Mouse (Mus musculus) liver, embryonic 11.5 days (tissue): ENCODE measurements around the gene Hao1. TPM values are rescaled to one million over a fixed set of nuclear protein-coding genes. Genes with fewer than 3 reads are reported as not detected.

Experiments
- ATAC-seq: fragments of 200-750 bp; cut with Nextera tagmentation; replicated peaks from 2 replicates; pipeline ENCODE4 v1.8.0; 2017; ENCODE audit warnings: moderate number of reproducible peaks, mild to moderate bottlenecking, moderate TSS enrichment, moderate library complexity; ENCODE audit not compliant: low FRiP score
- DNase-seq: peaks from one replicate; pipeline ENCODE4 v3.0.0-alpha.2; 2017; ENCODE audit warnings: low spot score
- H3K27ac ChIP-seq: fragments of 300-500 bp; sonication (generic); 2 replicates; pipeline ENCODE4 v1.5.1; 2014; ENCODE audit warnings: mild to moderate bottlenecking, low read depth, low read length, control low read depth
- H3K27me3 ChIP-seq: fragments of 300-500 bp; sonication (generic); replicated peaks from 2 replicates; pipeline ENCODE4 v1.6.1; 2014; ENCODE audit warnings: low read length, mixed read lengths; ENCODE audit not compliant: control insufficient read depth, insufficient read depth
- H3K36me3 ChIP-seq: fragments of 300-500 bp; sonication (generic); 2 replicates; pipeline ENCODE4 v1.6.1; 2014; ENCODE audit warnings: mild to moderate bottlenecking, low read length, moderate library complexity, mixed read lengths; ENCODE audit not compliant: control insufficient read depth, insufficient read depth
- H3K4me1 ChIP-seq: fragments of 300-500 bp; sonication (generic); replicated peaks from 2 replicates; pipeline ENCODE4 v1.6.1; 2014; ENCODE audit warnings: low read length, mixed read lengths; ENCODE audit not compliant: control insufficient read depth, insufficient read depth
- H3K4me2 ChIP-seq: fragments of 300-500 bp; sonication (generic); 2 replicates; pipeline ENCODE4 v1.6.1; 2014; ENCODE audit warnings: mild to moderate bottlenecking, control low read depth, moderate library complexity
- H3K4me3 ChIP-seq: fragments of 300-500 bp; sonication (generic); 2 replicates; pipeline ENCODE4 v1.5.1; 2014; ENCODE audit warnings: low read depth, low read length, control low read depth
- H3K9ac ChIP-seq: fragments of 300-500 bp; sonication (generic); 2 replicates; pipeline ENCODE4 v1.6.1; 2014; ENCODE audit warnings: low read depth, low read length, control low read depth
- H3K9me3 ChIP-seq: fragments of 300-500 bp; sonication (generic); 2 replicates; pipeline ENCODE4 v1.6.1; 2016; ENCODE audit warnings: low read length, inconsistent platforms, mixed read lengths; ENCODE audit not compliant: control insufficient read depth
- WGBS: fragments of 180-500 bp; shearing (Covaris S2); extraction: QIAGEN DNeasy Blood & Tissue Kit; methylation state at CpG from one replicate; pipeline ENCODE4 v1.1.7; 2014; 5-methylcytosine and 5-hydroxymethylcytosine counted together
- polyA plus RNA-seq: library from polyadenylated mRNA; unstranded; fragments of >200 nt; fragmentation: Nextera tagmentation; extraction: Ambion mirVana; gene quantifications from 2 replicates; pipeline ENCODE4 v1.2.1, GENCODE M21; 2014

Hao1 gene
- polyA plus RNA-seq, 1 experiment from 2014 or later = not detected

DNA sequence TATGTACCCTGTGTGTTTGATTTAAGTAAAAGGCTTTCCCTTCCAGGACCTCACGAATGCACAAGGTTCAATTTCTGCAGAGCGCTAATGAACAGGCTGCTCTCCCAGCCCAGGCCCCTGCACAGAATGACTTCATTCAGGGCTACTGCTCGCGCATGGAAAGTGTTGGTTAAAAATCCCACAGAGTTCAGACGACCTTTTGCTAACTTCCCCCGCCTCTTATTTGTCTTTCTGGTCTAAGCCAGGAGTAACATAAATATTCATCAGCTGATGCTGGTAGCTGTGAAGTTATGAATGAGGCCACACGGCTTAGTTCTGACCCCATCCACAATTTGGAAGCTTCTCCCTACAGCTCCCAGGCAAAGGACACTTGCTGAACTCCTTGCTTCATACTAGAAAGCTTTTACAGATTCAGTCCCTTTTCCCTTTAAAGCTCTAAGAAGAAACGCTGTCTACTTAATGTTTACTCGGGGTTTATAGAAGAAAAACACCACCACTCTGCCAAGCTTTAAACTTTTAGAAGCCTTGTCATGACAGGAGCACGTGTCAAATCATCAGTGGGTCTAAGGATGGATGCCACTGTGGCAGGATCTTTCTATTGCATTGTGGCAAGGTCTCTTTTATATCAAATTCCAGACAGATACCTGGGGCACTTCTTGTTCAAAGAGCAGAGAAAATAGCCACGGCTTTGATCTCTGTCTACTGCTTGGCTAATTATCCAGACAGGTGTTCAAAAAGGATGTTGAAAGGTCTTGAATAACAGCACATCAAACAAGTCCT lies 67.9 kb downstream of the Hao1 start:
- Histone ChIP-seq H3K9me3 (no peaks in the 10 kb centered on the region), H3K27ac (no peak overlapping the region), H3K4me3 (no peak overlapping the region), H3K9ac (no peak overlapping the region), H3K4me2 (no peak overlapping the region), H3K4me1 (no peaks in the 10 kb centered on the region), H3K27me3 (no peaks in the 10 kb centered on the region), H3K36me3 (no peaks in the 10 kb centered on the region)
- no peak for ATAC-seq
- no peak for DNase-seq
- 61% methylated on average over 11 of the region's 11 CpGs for WGBS

GRCm38 (mm10) chr2:134482683-134483082 lies 71.5 kb downstream of the Hao1 start:
- Histone ChIP-seq H3K4me1 (no peaks in the 10 kb centered on the region), H3K4me2 (no peak overlapping the region), H3K27me3 (no peaks in the 10 kb centered on the region), H3K9me3 (no peaks in the 10 kb centered on the region), H3K9ac (no peak overlapping the region), H3K36me3 (no peaks in the 10 kb centered on the region), H3K27ac (no peak overlapping the region), H3K4me3 (no peak overlapping the region)
- DNase-seq (no peak), ATAC-seq (no peak)
- 36% methylated on average over 4 of the region's 4 CpGs for WGBS

- Histone ChIP-seq H3K4me1 (no peaks in the 10 kb centered on the region), H3K27me3 (no peaks in the 10 kb centered on the region), H3K27ac (no peak overlapping the region), H3K4me2 (no peak overlapping the region), H3K4me3 (no peak overlapping the region), H3K36me3 (no peaks in the 10 kb centered on the region), H3K9me3 (no peaks in the 10 kb centered on the region), H3K9ac (no peak overlapping the region)
- no peak for ATAC-seq
- DNase-seq = peak; percentile 43
- 12% methylated on average over 8 of the region's 8 CpGs for WGBS
Measured at GRCm38 (mm10) chr2:134481759-134482158, 72.4 kb downstream of the Hao1 start.

DNA sequence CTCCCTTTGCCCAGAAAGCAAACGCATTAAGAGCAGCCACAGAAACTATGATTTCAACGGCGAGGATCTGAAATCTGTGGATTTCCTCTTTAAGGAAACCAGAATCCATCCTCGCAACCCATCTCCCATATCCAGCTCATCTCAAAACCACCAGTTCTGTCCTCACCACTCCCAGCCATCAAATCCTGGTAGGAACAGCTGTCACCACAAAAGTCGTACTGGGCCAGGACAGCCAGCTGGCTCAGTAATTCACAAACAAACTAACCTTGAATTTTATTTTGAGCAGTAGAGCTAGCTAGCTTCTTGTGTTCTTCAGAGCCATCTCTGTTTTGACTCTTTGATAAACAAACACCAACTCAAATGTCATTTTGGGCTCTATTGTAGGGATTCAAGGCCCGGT lies 73.0 kb downstream of the Hao1 start:
- Histone ChIP-seq H3K4me1 (no peaks in the 10 kb centered on the region), H3K4me3 (no peak overlapping the region), H3K4me2 (no peak overlapping the region), H3K27me3 (no peaks in the 10 kb centered on the region), H3K9ac (no peak overlapping the region), H3K36me3 (no peaks in the 10 kb centered on the region), H3K9me3 (no peaks in the 10 kb centered on the region), H3K27ac (no peak overlapping the region)
- 81% methylated on average over 6 of the region's 6 CpGs for WGBS
- no peak for ATAC-seq
- no peak for DNase-seq

DNA sequence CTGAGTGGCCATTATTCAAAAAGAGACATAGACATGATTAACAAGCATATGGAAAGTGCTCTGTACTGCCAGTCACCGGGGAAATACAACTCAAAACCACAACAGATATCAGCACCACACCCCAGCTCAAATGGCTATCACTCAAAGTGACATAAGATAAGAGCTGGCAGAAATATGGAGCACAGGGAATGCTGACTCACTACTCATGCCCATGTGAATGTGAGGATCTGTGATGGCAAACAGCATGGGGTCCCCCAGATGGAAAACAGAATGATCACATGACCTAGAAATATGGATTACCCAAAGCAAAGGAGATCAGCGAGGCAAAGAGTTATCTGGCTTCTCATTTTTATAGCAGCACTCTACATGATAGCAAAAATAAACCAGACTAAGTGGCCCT lies 89.0 kb downstream of the Hao1 start:
- Histone ChIP-seq H3K4me1 (peaks cover 4% of the 10 kb centered on the region; the same call in 1 of the 2 replicates), H3K36me3 (no peaks in the 10 kb centered on the region), H3K27me3 (no peaks in the 10 kb centered on the region), H3K4me3 (no peak overlapping the region), H3K27ac (no peak overlapping the region), H3K9ac (no peak overlapping the region), H3K9me3 (no peaks in the 10 kb centered on the region), H3K4me2 (no peak overlapping the region)
- DNase-seq (no peak), ATAC-seq (peak; percentile 75)
- WGBS = 33% methylated on average over 2 of the region's 2 CpGs

DNA sequence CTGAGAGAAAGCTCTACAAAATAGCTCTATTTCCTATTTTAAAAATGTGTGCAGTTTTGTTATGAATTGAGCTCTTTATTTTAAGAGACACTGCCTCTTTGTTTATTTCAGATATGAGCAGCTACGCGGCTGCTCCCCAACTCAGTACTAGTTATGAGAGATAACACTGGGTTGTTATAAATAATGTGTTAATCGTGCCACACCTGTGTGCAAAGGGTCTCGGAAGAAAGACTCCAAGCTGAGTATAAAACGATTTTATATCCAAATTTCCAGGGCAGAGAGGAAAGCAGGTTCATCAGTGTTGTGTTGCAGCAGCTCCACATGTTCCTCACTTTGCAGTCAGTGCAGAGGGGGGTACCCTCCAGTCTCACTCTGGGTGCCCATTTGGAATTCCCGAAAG lies 91.8 kb downstream of the Hao1 start:
- H3K9ac ChIP-seq = no peak overlapping the region
- ATAC-seq (no peak), DNase-seq (no peak)
- no peaks in the 10 kb centered on the region for H3K36me3 ChIP-seq
- H3K9me3 ChIP-seq = no peaks in the 10 kb centered on the region
- H3K27me3 ChIP-seq = no peaks in the 10 kb centered on the region
- WGBS = 61% methylated on average over 6 of the region's 6 CpGs
- H3K27ac ChIP-seq = no peak overlapping the region
- H3K4me1 ChIP-seq = peaks cover 4% of the 10 kb centered on the region; the same call in 1 of the 2 replicates
- no peak overlapping the region for H3K4me2 ChIP-seq
- no peak overlapping the region for H3K4me3 ChIP-seq

- no peak overlapping the region for H3K4me3 ChIP-seq
- H3K27me3 ChIP-seq = no peaks in the 10 kb centered on the region
- H3K27ac ChIP-seq = no peak overlapping the region
- H3K9me3 ChIP-seq = no peaks in the 10 kb centered on the region
- DNase-seq (no peak), ATAC-seq (no peak)
- WGBS = 69% methylated on average over 5 of the region's 5 CpGs
- H3K4me1 ChIP-seq = peaks cover 4% of the 10 kb centered on the region; the same call in 1 of the 2 replicates
- no peaks in the 10 kb centered on the region for H3K36me3 ChIP-seq
- no peak overlapping the region for H3K9ac ChIP-seq
- no peak overlapping the region for H3K4me2 ChIP-seq
Measured at GRCm38 (mm10) chr2:134460831-134461230, 93.3 kb downstream of the Hao1 start.

DNA sequence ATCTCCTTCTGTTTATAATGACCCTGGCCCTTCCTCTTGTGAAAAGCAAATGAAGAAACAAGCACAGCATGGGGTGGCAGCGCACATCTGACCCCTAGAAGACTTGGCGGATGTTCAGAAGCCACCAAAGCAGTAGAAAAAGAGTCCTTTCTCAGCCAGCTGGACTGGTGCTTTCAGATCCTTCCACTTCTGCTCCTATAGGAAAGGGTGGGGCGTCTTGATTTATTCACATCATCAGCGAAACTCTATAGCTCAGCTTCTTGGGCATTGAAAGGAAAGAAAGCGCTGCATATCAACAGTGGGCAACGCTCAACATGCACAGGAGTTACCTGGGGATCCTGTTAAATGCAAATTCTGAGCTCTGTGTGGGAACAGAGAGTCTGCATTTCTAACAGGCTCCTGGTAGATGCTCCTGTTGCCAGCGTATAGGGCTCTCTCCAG lies 98.1 kb downstream of the Hao1 start:
- no peak overlapping the region for H3K4me2 ChIP-seq
- WGBS = 35% methylated on average over 7 of the region's 7 CpGs
- no peaks in the 10 kb centered on the region for H3K9me3 ChIP-seq

GRCm38 (mm10) chr2:134452748-134453147 lies 101.4 kb downstream of the Hao1 start:
- Histone ChIP-seq H3K4me2 (no peak overlapping the region), H3K4me1 (no peaks in the 10 kb centered on the region), H3K9me3 (no peaks in the 10 kb centered on the region), H3K9ac (no peak overlapping the region), H3K4me3 (no peak overlapping the region), H3K27me3 (no peaks in the 10 kb centered on the region), H3K27ac (no peak overlapping the region), H3K36me3 (no peaks in the 10 kb centered on the region)
- 76% methylated on average over 1 of the region's 1 CpGs for WGBS
- DNase-seq (no peak), ATAC-seq (no peak)

More for the DNA sequence above, 98.1 kb downstream of the Hao1 start:
- ATAC-seq (no peak), DNase-seq (no peak)
- no peak overlapping the region for H3K27ac ChIP-seq
- no peak overlapping the region for H3K9ac ChIP-seq
- no peak overlapping the region for H3K4me3 ChIP-seq
- no peaks in the 10 kb centered on the region for H3K4me1 ChIP-seq
- no peaks in the 10 kb centered on the region for H3K27me3 ChIP-seq
- H3K36me3 ChIP-seq = no peaks in the 10 kb centered on the region
